Mouse (Mus musculus): Measurements from ENCODE around the gene Gpc3. TPM values are rescaled to one million over a fixed set of nuclear protein-coding genes. Genes with fewer than 3 reads are reported as not detected.

Gpc3 gene
- polyA plus RNA-seq, 2 experiments = 181 to 240 TPM

- TF ChIP-seq EP300 (IDR thresholded peaks at IDR 0.05; ENCODE audit: low read depth) (no peak), CTCF (IDR thresholded peaks at IDR 0.05; ENCODE audit: low read depth) (no peak)
- WGBS (ENCODE audit: insufficient replicate concordance) = 57% methylated on average over 3 of the region's 3 CpGs
- Histone ChIP-seq H3K36me3 (replicated peaks; ENCODE audit: control insufficient read depth, insufficient read depth, low read depth) (no peaks in the 10 kb centered on the region), H3K4me1 (replicated peaks; ENCODE audit: control insufficient read depth in 2 of 2, insufficient read depth in 2 of 2, low read length in 1 of 2) (no peaks in the 10 kb centered on the region), H3K27me3 (ENCODE audit: control insufficient read depth, insufficient read depth, low read length) (no peaks in the 10 kb centered on the region), H3K9me3 (ENCODE audit: control insufficient read depth, low read length) (no peaks in the 10 kb centered on the region), H3K27ac (no peak overlapping the region), H3K4me2 (ENCODE audit: low read depth) (no peak overlapping the region), H3K4me3 (ENCODE audit: insufficient read depth in 1 of 2, low read depth in 2 of 2, low read length in 2 of 2) (no peak overlapping the region), H3K9ac (replicated peaks) (no peak overlapping the region)
- ATAC-seq (ENCODE audit: insufficient read depth) (no peak), DNase-seq (ENCODE audit: low read depth in 3 of 3, low spot score in 3 of 3) (no peak)
Measured at GRCm38 (mm10) chrX:52412936-52413335, 200.8 kb downstream of the Gpc3 start.

GRCm38 (mm10) chrX:52401188-52401587 lies 212.6 kb downstream of the Gpc3 start:
- H3K4me3 ChIP-seq (ENCODE audit: insufficient read depth in 1 of 2, low read depth in 2 of 2, low read length in 2 of 2) = no peak overlapping the region
- no peak overlapping the region for H3K27ac ChIP-seq
- no peaks in the 10 kb centered on the region for H3K9me3 ChIP-seq (ENCODE audit: control insufficient read depth, low read length)
- DNase-seq (ENCODE audit: low read depth in 3 of 3, low spot score in 3 of 3) (peak in 2 of 3 experiments; percentile 1 to 3), ATAC-seq (ENCODE audit: insufficient read depth) (peak; percentile 74; the same call in 1 of the 2 replicates)
- peaks cover 0 to 2% of the 10 kb centered on the region in 2 experiments; a peak in 2 of 4 replicates for H3K4me1 ChIP-seq (replicated peaks; ENCODE audit: control insufficient read depth in 2 of 2, insufficient read depth in 2 of 2, low read length in 1 of 2)
- no peak overlapping the region for H3K4me2 ChIP-seq (ENCODE audit: low read depth)
- no peaks in the 10 kb centered on the region for H3K27me3 ChIP-seq (ENCODE audit: control insufficient read depth, insufficient read depth, low read length)
- no peak overlapping the region for H3K9ac ChIP-seq (replicated peaks)
- H3K36me3 ChIP-seq (replicated peaks; ENCODE audit: control insufficient read depth, insufficient read depth, low read depth) = no peaks in the 10 kb centered on the region
- 53% methylated on average over 2 of the region's 2 CpGs for WGBS (ENCODE audit: insufficient replicate concordance)
- no peak for TF ChIP-seq CTCF (IDR thresholded peaks at IDR 0.05; ENCODE audit: low read depth)
- 0 out of 2 replicates have a peak, but pooled peaks have one; percentile 16 for TF ChIP-seq EP300 (IDR thresholded peaks at IDR 0.05; ENCODE audit: low read depth)

- no peaks in the 10 kb centered on the region for H3K27me3 ChIP-seq (ENCODE audit: control insufficient read depth, insufficient read depth, low read length)
- H3K4me3 ChIP-seq (ENCODE audit: insufficient read depth in 1 of 2, low read depth in 2 of 2, low read length in 2 of 2) = no peak overlapping the region
- WGBS (ENCODE audit: insufficient replicate concordance) = 34% methylated on average over 3 of the region's 3 CpGs
- DNase-seq (ENCODE audit: low read depth in 3 of 3, low spot score in 3 of 3) (no peak), ATAC-seq (ENCODE audit: insufficient read depth) (no peak)
- no peak overlapping the region for H3K9ac ChIP-seq (replicated peaks)
- no peak overlapping the region for H3K27ac ChIP-seq
- no peak overlapping the region for H3K4me2 ChIP-seq (ENCODE audit: low read depth)
- H3K36me3 ChIP-seq (replicated peaks; ENCODE audit: control insufficient read depth, insufficient read depth, low read depth) = no peaks in the 10 kb centered on the region
- TF ChIP-seq EP300 (IDR thresholded peaks at IDR 0.05; ENCODE audit: low read depth) (no peak), CTCF (IDR thresholded peaks at IDR 0.05; ENCODE audit: low read depth) (peak; percentile 39)
- no peaks in the 10 kb centered on the region for H3K9me3 ChIP-seq (ENCODE audit: control insufficient read depth, low read length)
- no peaks in the 10 kb centered on the region for H3K4me1 ChIP-seq (replicated peaks; ENCODE audit: control insufficient read depth in 2 of 2, insufficient read depth in 2 of 2, low read length in 1 of 2)
Measured at GRCm38 (mm10) chrX:52375129-52375528, 238.6 kb downstream of the Gpc3 start.

GRCm38 (mm10) chrX:52374209-52374608 lies 239.5 kb downstream of the Gpc3 start:
- H3K36me3 ChIP-seq (replicated peaks; ENCODE audit: control insufficient read depth, insufficient read depth, low read depth) = no peaks in the 10 kb centered on the region
- no peak overlapping the region for H3K4me3 ChIP-seq (ENCODE audit: insufficient read depth in 1 of 2, low read depth in 2 of 2, low read length in 2 of 2)
- no peaks in the 10 kb centered on the region for H3K27me3 ChIP-seq (ENCODE audit: control insufficient read depth, insufficient read depth, low read length)
- no peak overlapping the region for H3K4me2 ChIP-seq (ENCODE audit: low read depth)
- no peak overlapping the region for H3K27ac ChIP-seq
- H3K4me1 ChIP-seq (replicated peaks; ENCODE audit: control insufficient read depth in 2 of 2, insufficient read depth in 2 of 2, low read length in 1 of 2) = no peaks in the 10 kb centered on the region
- H3K9me3 ChIP-seq (ENCODE audit: control insufficient read depth, low read length) = no peaks in the 10 kb centered on the region
- TF ChIP-seq EP300 (IDR thresholded peaks at IDR 0.05; ENCODE audit: low read depth) = no peak
- TF ChIP-seq CTCF (IDR thresholded peaks at IDR 0.05; ENCODE audit: low read depth) = no peak
- no peak for ATAC-seq (ENCODE audit: insufficient read depth)
- H3K9ac ChIP-seq (replicated peaks) = no peak overlapping the region
- WGBS (ENCODE audit: insufficient replicate concordance) = 74% methylated on average over 14 of the region's 14 CpGs
- no peak for DNase-seq (ENCODE audit: low read depth in 3 of 3, low spot score in 3 of 3)

GRCm38 (mm10) chrX:52372436-52372835 lies 241.3 kb downstream of the Gpc3 start:
- H3K27ac ChIP-seq = no peak overlapping the region
- DNase-seq (ENCODE audit: low read depth in 3 of 3, low spot score in 3 of 3) (no peak), ATAC-seq (ENCODE audit: insufficient read depth) (no peak)
- H3K9me3 ChIP-seq (ENCODE audit: control insufficient read depth, low read length) = no peaks in the 10 kb centered on the region
- H3K36me3 ChIP-seq (replicated peaks; ENCODE audit: control insufficient read depth, insufficient read depth, low read depth) = no peaks in the 10 kb centered on the region
- H3K27me3 ChIP-seq (ENCODE audit: control insufficient read depth, insufficient read depth, low read length) = no peaks in the 10 kb centered on the region
- H3K9ac ChIP-seq (replicated peaks) = no peak overlapping the region
- H3K4me1 ChIP-seq (replicated peaks; ENCODE audit: control insufficient read depth in 2 of 2, insufficient read depth in 2 of 2, low read length in 1 of 2) = no peaks in the 10 kb centered on the region
- TF ChIP-seq CTCF (IDR thresholded peaks at IDR 0.05; ENCODE audit: low read depth) (no peak), EP300 (IDR thresholded peaks at IDR 0.05; ENCODE audit: low read depth) (no peak)
- H3K4me2 ChIP-seq (ENCODE audit: low read depth) = no peak overlapping the region
- no peak overlapping the region for H3K4me3 ChIP-seq (ENCODE audit: insufficient read depth in 1 of 2, low read depth in 2 of 2, low read length in 2 of 2)
- WGBS (ENCODE audit: insufficient replicate concordance) = 44% methylated on average over 5 of the region's 5 CpGs

All from liver, embryonic 14.5 days (tissue).